Mouse (Mus musculus): ENCODE results near the gene Fam160a2.
"Not testable (repeated sequence)": the region's sequence is repeated elsewhere in the genome, so short reads cannot be mapped to it uniquely, and the experiment has no call there.

Gene Fam160a2

DNA sequence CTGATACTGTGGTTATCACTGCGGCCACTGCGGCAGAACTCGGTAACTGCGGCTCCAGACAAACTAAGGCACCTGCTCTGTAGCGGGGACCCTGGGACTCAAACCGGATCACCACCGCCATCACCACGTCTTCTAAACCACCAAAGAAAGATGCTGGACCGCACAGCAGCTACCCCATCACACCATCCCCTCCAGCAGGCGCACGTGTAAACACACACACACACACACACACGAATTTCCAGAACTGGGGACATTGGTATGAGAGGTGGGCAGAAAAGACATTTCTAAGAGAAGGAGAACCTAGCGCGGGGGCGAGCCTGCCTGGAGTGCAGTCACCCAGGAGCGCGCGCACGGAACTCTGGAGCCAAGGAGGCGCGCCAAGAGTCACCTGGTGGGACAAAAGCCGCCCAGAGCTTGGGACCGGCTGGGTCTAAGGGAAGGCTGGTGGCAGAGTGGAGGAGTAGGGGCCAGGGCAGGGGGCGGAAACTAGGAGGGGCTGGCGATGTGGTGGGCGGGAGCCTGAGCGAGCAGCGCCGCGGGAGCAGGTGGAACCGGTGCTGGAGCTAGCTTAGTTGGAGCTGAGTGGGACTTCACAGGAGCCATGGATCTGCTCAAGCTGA is 25.7 kb upstream of the Fam160a2 start, which contains the start of gene Cckbr:
Gene Cckbr (plus strand): TSS at position 308 of the 620 bp plus-strand sequence.
- TF ChIP-seq CTCF (conservative IDR thresholded peaks at IDR 0.05; ENCODE audit: low read length) = no peak
- TF ChIP-seq POU5F1 (IDR thresholded peaks at IDR 0.05; ENCODE audit: borderline replicate concordance, low read length) = no peak
- no peak for TF ChIP-seq NANOG (IDR thresholded peaks at IDR 0.05; ENCODE audit: borderline replicate concordance, low read length)
- peaks cover 74% of the 10 kb centered on the region for H3K27me3 ChIP-seq (ENCODE audit: insufficient read depth, low read length)
- peaks cover 11% of the 10 kb centered on the region for H3K4me1 ChIP-seq (replicated peaks; ENCODE audit: low read depth, low read length)
- H3K4me3 ChIP-seq (replicated peaks; ENCODE audit: low read length) = peak within 1 kb of the TSS; percentile 77
- H3K9me3 ChIP-seq (ENCODE audit: low read length) = no peaks in the 10 kb centered on the region
- no peaks in the 10 kb centered on the region for H3K36me3 ChIP-seq (ENCODE audit: insufficient read depth, low read length)

DNA sequence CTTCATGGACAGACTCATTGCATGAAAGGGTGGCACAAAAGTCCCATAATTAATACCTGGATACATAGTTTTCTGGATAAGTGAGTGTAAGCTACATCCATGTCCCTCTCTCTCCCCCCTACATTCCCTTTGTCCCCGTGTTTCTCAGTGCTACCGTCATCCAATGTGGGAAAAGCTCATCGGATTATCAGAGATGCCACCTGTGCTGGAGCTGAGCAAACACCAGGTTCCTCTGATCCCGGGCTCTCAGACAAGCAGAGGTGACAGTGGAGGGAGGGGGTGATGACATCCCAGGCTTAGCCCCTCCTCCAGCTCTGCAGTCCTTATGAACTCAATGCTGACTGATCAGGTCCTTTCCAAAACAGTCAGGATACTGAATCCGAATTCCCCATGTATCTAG is 24.5 kb upstream of the Fam160a2 start:
- Histone ChIP-seq H3K36me3 (ENCODE audit: insufficient read depth, low read length) (no peaks in the 10 kb centered on the region), H3K4me3 (replicated peaks; ENCODE audit: low read length) (no peak overlapping the region), H3K9me3 (ENCODE audit: low read length) (no peaks in the 10 kb centered on the region), H3K4me1 (replicated peaks; ENCODE audit: low read depth, low read length) (peaks cover 11% of the 10 kb centered on the region), H3K27me3 (ENCODE audit: insufficient read depth, low read length) (peaks cover 70% of the 10 kb centered on the region)
- TF ChIP-seq NANOG (IDR thresholded peaks at IDR 0.05; ENCODE audit: borderline replicate concordance, low read length) (no peak), POU5F1 (IDR thresholded peaks at IDR 0.05; ENCODE audit: borderline replicate concordance, low read length) (no peak), CTCF (conservative IDR thresholded peaks at IDR 0.05; ENCODE audit: low read length) (no peak)

DNA sequence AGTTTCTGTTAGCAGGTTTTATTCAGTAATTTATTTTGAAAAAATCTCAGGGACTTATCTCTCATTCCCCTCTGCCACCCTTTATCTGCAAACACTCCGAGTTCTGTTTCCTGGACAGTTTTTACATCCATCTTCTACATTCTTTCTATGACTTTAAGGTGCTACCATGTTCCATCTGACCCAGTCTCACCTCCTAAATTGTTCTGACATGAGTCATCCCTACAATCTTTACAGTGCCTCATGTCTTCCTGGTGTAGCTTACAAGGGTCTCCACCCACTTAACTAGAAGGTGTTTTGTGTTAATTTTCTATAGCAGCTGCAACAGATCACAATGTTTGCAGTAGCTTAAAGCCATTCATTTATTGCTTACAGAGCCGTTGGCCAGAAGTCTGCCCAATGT is 21.0 kb upstream of the Fam160a2 start:
- Histone ChIP-seq H3K36me3 (ENCODE audit: insufficient read depth, low read length) (no peaks in the 10 kb centered on the region), H3K4me1 (replicated peaks; ENCODE audit: low read depth, low read length) (peaks cover 6% of the 10 kb centered on the region), H3K9me3 (ENCODE audit: low read length) (no peaks in the 10 kb centered on the region), H3K4me3 (replicated peaks; ENCODE audit: low read length) (no peak overlapping the region), H3K27me3 (ENCODE audit: insufficient read depth, low read length) (peaks cover 43% of the 10 kb centered on the region)
- TF ChIP-seq POU5F1 (IDR thresholded peaks at IDR 0.05; ENCODE audit: borderline replicate concordance, low read length) (no peak), NANOG (IDR thresholded peaks at IDR 0.05; ENCODE audit: borderline replicate concordance, low read length) (no peak), CTCF (conservative IDR thresholded peaks at IDR 0.05; ENCODE audit: low read length) (no peak)

DNA sequence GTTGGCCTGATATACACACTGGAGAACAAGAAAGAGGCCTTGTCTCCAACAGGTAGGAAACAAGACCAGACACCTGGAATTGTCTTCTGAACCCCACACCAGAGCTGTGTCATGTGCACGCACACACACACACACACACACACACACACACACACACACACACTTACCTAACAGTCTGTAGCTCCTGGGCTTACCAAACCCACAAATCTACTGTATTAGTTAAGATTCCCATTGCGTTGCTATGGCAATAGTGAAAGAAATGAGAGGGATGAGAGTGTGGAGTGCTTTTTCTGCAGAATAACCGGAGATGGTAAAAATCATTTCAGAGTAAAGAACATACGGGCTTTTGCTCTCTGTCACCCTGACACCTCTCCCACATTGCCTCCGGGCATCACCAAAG is 18.3 kb upstream of the Fam160a2 start:
- peaks cover 3% of the 10 kb centered on the region for H3K4me1 ChIP-seq (replicated peaks; ENCODE audit: low read depth, low read length)
- no peak overlapping the region for H3K4me3 ChIP-seq (replicated peaks; ENCODE audit: low read length)
- TF ChIP-seq CTCF (conservative IDR thresholded peaks at IDR 0.05; ENCODE audit: low read length) (no peak), POU5F1 (IDR thresholded peaks at IDR 0.05; ENCODE audit: borderline replicate concordance, low read length) (no peak), NANOG (IDR thresholded peaks at IDR 0.05; ENCODE audit: borderline replicate concordance, low read length) (no peak)
- no peaks in the 10 kb centered on the region for H3K36me3 ChIP-seq (ENCODE audit: insufficient read depth, low read length)
- H3K27me3 ChIP-seq (ENCODE audit: insufficient read depth, low read length) = peaks cover 30% of the 10 kb centered on the region
- no peaks in the 10 kb centered on the region for H3K9me3 ChIP-seq (ENCODE audit: low read length)

DNA sequence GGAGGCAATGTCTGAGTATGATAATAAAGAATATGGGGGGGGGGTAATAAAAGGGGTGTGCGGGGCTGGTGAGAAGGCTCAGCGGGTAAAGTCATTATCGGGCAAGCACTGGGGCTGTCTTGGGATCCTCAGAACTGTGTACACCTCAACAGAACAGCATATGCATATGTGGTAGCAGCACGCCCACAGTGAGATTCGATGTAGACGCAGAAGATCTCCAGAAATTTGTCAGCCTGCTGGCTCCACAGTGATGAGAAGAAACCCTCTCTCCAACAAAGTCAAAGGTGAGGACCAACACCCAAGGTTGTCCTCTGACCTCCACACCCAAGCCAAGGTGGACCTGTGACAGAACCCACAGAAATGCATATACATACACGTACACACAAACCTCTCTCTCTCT is 16.7 kb upstream of the Fam160a2 start:
- peaks cover 26% of the 10 kb centered on the region for H3K27me3 ChIP-seq (ENCODE audit: insufficient read depth, low read length)
- no peak overlapping the region for H3K4me3 ChIP-seq (replicated peaks; ENCODE audit: low read length)
- no peak for TF ChIP-seq CTCF (conservative IDR thresholded peaks at IDR 0.05; ENCODE audit: low read length)
- no peak for TF ChIP-seq NANOG (IDR thresholded peaks at IDR 0.05; ENCODE audit: borderline replicate concordance, low read length)
- no peak for TF ChIP-seq POU5F1 (IDR thresholded peaks at IDR 0.05; ENCODE audit: borderline replicate concordance, low read length)
- no peaks in the 10 kb centered on the region for H3K9me3 ChIP-seq (ENCODE audit: low read length)
- H3K4me1 ChIP-seq (replicated peaks; ENCODE audit: low read depth, low read length) = peaks cover 13% of the 10 kb centered on the region
- no peaks in the 10 kb centered on the region for H3K36me3 ChIP-seq (ENCODE audit: insufficient read depth, low read length)

DNA sequence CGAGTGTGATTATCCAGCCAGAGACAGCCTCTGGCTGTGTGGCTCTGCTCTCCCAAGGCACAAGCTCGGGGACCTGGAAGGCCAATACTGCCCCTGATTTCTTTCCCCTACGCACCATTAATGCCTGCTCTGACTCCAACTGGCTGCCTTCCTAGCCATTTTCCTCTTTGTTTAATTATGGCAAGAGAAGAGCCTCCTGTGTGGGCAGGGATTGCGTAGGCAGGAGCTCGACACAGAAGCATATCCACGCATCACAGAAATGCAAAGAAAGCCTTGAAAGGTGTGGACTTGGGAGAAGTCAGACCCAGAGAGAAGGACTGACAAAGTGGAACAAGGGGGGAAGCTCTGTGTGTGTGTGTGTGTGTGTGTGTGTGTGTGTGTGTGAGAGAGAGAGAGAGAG is 14.5 kb upstream of the Fam160a2 start:
- Histone ChIP-seq H3K27me3 (ENCODE audit: insufficient read depth, low read length) (peaks cover 24% of the 10 kb centered on the region), H3K4me3 (replicated peaks; ENCODE audit: low read length) (no peak overlapping the region)
- TF ChIP-seq NANOG (IDR thresholded peaks at IDR 0.05; ENCODE audit: borderline replicate concordance, low read length) (no peak), POU5F1 (IDR thresholded peaks at IDR 0.05; ENCODE audit: borderline replicate concordance, low read length) (no peak), CTCF (conservative IDR thresholded peaks at IDR 0.05; ENCODE audit: low read length) (no peak)

DNA sequence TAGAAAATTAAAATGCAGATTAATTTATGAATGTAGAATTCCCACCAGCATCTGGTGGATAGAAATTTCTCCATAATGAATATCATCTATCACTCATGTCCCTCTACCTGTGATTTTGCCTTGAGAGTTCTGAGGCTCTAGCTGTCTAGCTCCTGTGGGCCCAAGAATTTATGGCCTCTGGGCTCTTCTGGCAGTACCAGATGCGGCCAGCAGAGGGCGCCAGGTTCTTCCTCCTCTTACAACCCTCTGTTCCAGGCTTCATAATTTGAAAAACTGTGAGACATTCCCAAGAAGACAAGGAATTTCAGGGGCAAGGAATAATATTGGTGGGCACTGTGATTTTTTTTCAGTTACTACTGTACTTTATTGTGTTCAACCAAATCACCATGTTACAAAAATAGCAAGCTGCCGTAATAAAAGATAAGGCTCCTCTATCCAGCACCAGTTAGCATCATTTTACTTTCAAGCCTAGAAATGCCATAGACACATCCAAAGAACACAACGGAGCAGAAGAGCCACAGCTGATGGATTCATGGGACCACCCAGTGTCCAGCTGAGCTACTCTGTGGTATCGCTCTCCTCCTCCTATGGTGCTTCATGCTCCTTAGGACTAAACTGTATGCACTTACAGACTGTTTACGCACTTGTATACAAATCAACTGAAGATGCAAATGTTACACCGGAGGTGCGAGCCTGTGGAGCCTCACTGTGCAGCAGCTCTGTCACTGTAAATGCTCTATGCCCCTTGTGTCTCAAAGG is 12.2 kb upstream of the Fam160a2 start:
- not testable (repeated sequence) for H3K36me3 ChIP-seq (ENCODE audit: insufficient read depth, low read length); H3K9me3 ChIP-seq (ENCODE audit: low read length); H3K4me3 ChIP-seq (replicated peaks; ENCODE audit: low read length)
- Histone ChIP-seq H3K27me3 (ENCODE audit: insufficient read depth, low read length) (peaks cover 28% of the 10 kb centered on the region), H3K4me1 (replicated peaks; ENCODE audit: low read depth, low read length) (peaks cover 13% of the 10 kb centered on the region)
- TF ChIP-seq CTCF (conservative IDR thresholded peaks at IDR 0.05; ENCODE audit: low read length) = peak; percentile 98

More for the DNA sequence above, 14.5 kb upstream of the Fam160a2 start:
- Histone ChIP-seq H3K4me1 (replicated peaks; ENCODE audit: low read depth, low read length) (peaks cover 13% of the 10 kb centered on the region), H3K36me3 (ENCODE audit: insufficient read depth, low read length) (no peaks in the 10 kb centered on the region), H3K9me3 (ENCODE audit: low read length) (no peaks in the 10 kb centered on the region)

DNA sequence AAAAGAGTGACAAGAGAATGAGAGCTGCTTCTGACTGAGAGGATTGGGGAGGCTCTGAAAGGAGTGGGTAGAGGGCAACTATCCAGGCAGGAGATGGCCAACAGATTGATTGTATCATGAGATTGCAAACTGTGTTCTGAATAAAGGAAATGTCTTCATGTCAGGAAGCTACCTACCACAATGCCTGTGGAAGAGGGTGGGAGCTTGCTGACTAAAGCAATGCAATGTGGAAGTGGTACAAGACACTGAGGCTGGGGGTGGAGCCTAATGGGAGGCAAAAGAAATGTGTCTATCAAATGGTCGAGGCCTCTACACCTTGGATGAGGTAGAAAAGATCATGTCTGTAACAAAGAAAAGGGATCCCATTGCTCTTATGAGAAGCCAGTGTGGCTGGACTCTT is 6.5 kb upstream of the Fam160a2 start:
- H3K4me1 ChIP-seq (replicated peaks; ENCODE audit: low read depth, low read length) = peaks cover 39% of the 10 kb centered on the region
- TF ChIP-seq NANOG (IDR thresholded peaks at IDR 0.05; ENCODE audit: borderline replicate concordance, low read length) (no peak), POU5F1 (IDR thresholded peaks at IDR 0.05; ENCODE audit: borderline replicate concordance, low read length) (no peak), CTCF (conservative IDR thresholded peaks at IDR 0.05; ENCODE audit: low read length) (no peak)
- no peaks in the 10 kb centered on the region for H3K36me3 ChIP-seq (ENCODE audit: insufficient read depth, low read length)
- peaks cover 32% of the 10 kb centered on the region for H3K27me3 ChIP-seq (ENCODE audit: insufficient read depth, low read length)
- H3K9me3 ChIP-seq (ENCODE audit: low read length) = no peaks in the 10 kb centered on the region
- no peak overlapping the region for H3K4me3 ChIP-seq (replicated peaks; ENCODE audit: low read length)
